Mouse (Mus musculus) myocyte (in vitro differentiated cells): ENCODE results near the gene Ercc6l.

Experiments
- CEBPB ChIP-seq: IDR thresholded peaks from 2 replicates; pipeline ENCODE4 v1.6.1; 2011; ENCODE audit warnings: mild to moderate bottlenecking, moderate library complexity; ENCODE audit not compliant: poor library complexity, insufficient read depth, severe bottlenecking
- E2F4 ChIP-seq: IDR thresholded peaks from one replicate; pipeline ENCODE4 v1.6.1; 2011; ENCODE audit warnings: mild to moderate bottlenecking, control low read depth, moderate library complexity; ENCODE audit not compliant: insufficient read depth
- MAX ChIP-seq: IDR thresholded peaks from one replicate; pipeline ENCODE4 v1.6.1; 2011; ENCODE audit warnings: low read depth, mild to moderate bottlenecking, control low read depth
- MYOD1 ChIP-seq, 3 experiments: IDR thresholded peaks; one replicate each; pipeline ENCODE4 v1.6.1; 2011; ENCODE audit warnings: control low read depth in 2 of 3, low read depth in 2 of 3, mild to moderate bottlenecking in 2 of 3, moderate library complexity in 1 of 3; ENCODE audit not compliant: insufficient read length in 2 of 3, control insufficient read depth in 1 of 3
- MYOG ChIP-seq, 3 experiments: IDR thresholded peaks; one replicate each; pipeline ENCODE4 v1.6.1; 2011; ENCODE audit warnings: control low read depth in 2 of 3, low read depth in 2 of 3, mild to moderate bottlenecking in 2 of 3; ENCODE audit not compliant: insufficient read length in 2 of 3, control insufficient read depth in 1 of 3, insufficient read depth in 1 of 3
- POLR2A ChIP-seq: IDR thresholded peaks from one replicate; pipeline ENCODE4 v1.6.1; 2011; ENCODE audit warnings: low read depth, mild to moderate bottlenecking, control low read depth, moderate library complexity; ENCODE audit not compliant: insufficient read length
- REST ChIP-seq: IDR thresholded peaks from one replicate; pipeline ENCODE4 v1.6.1; 2011; ENCODE audit warnings: mild to moderate bottlenecking, control low read depth, moderate library complexity; ENCODE audit not compliant: insufficient read depth, insufficient read length
- TCF12 ChIP-seq: IDR thresholded peaks from one replicate; pipeline ENCODE4 v1.6.1; 2011; ENCODE audit warnings: mild to moderate bottlenecking, control low read depth; ENCODE audit not compliant: poor library complexity, insufficient read depth, severe bottlenecking
- USF1 ChIP-seq: IDR thresholded peaks from one replicate; pipeline ENCODE4 v1.6.1; 2011; ENCODE audit warnings: low read depth, mild to moderate bottlenecking, control low read depth, moderate library complexity

DNA sequence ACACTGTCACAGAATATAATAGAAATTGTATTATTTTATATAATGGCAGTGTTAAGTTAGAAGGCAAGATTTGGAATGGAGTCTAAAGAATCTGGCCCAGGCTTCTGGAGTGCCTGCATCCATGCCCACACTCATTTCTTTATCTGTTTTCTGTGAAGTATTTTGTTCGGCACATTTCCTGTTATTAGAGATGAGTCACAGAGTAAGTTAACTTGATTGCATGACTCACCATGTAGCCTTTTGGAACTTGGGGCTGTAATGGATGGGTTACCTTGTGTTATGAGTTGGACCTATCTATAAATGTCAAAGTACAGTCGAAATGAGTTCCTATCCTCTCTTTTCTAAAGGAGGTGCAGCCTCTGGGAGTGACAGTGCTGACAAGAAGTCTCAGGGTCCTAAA is 35.6 kb downstream of the Ercc6l start:
- no peak for TF ChIP-seq E2F4
- TF ChIP-seq POLR2A: no peak
- no peak for TF ChIP-seq TCF12
- no peak for TF ChIP-seq MAX
- no peak for TF ChIP-seq REST
- no peak for TF ChIP-seq CEBPB
- no peak for TF ChIP-seq USF1
- no peak for TF ChIP-seq MYOG (IDR thresholded peaks at IDR 0.05; ENCODE audit: control insufficient read depth in 1 of 3, insufficient read depth in 1 of 3, insufficient read length in 2 of 3, low read depth in 2 of 3)
- no peak for TF ChIP-seq MYOD1 (IDR thresholded peaks at IDR 0.05; ENCODE audit: control insufficient read depth in 1 of 3, insufficient read length in 2 of 3, low read depth in 2 of 3)
